Mouse (Mus musculus) hindbrain, embryonic 15.5 days (tissue): Measurements from ENCODE around the gene Zfp110. TPM values are rescaled to one million over a fixed set of nuclear protein-coding genes. Genes with fewer than 3 reads are reported as not detected.
A peak's percentile ranks its signal among the peaks of the same experiment; 100 is the strongest.
"Not testable (repeated sequence)": the region's sequence is repeated elsewhere in the genome, so short reads cannot be mapped to it uniquely, and the experiment has no call there.

Source experiments
- ATAC-seq: fragments of 200-750 bp; cut with Nextera tagmentation; 2 replicates; pipeline ENCODE4 v1.8.0; 2017; ENCODE audit warnings: low read depth, moderate number of reproducible peaks, moderate TSS enrichment; ENCODE audit not compliant: low FRiP score
- H3K27ac ChIP-seq: fragments of 300-500 bp; sonication (generic); replicated peaks from 2 replicates; pipeline ENCODE4 v1.5.1; 2015; ENCODE audit warnings: mild to moderate bottlenecking, inconsistent platforms
- H3K27me3 ChIP-seq: fragments of 300-500 bp; sonication (generic); 2 replicates; pipeline ENCODE4 v1.6.1; 2015; ENCODE audit warnings: control low read depth, inconsistent platforms
- H3K36me3 ChIP-seq: fragments of 300-500 bp; sonication (generic); 2 replicates; pipeline ENCODE4 v1.6.1; 2015; ENCODE audit warnings: control low read depth, inconsistent platforms
- H3K4me1 ChIP-seq: fragments of 300-500 bp; sonication (generic); replicated peaks from 2 replicates; pipeline ENCODE4 v1.6.1; 2015; ENCODE audit warnings: control low read depth, inconsistent platforms
- H3K4me2 ChIP-seq: fragments of 300-500 bp; sonication (generic); 2 replicates; pipeline ENCODE4 v1.6.1; 2015; ENCODE audit warnings: moderate library complexity, mild to moderate bottlenecking, inconsistent platforms
- H3K4me3 ChIP-seq: fragments of 300-500 bp; sonication (generic); 2 replicates; pipeline ENCODE4 v1.5.1; 2015; ENCODE audit warnings: mild to moderate bottlenecking, inconsistent platforms
- H3K9ac ChIP-seq: fragments of 300-500 bp; sonication (generic); 2 replicates; pipeline ENCODE4 v1.6.1; 2015; ENCODE audit warnings: inconsistent platforms
- H3K9me3 ChIP-seq: fragments of 300-500 bp; sonication (generic); 2 replicates; pipeline ENCODE4 v1.6.1; 2016; ENCODE audit warnings: control low read depth, inconsistent platforms
- WGBS: fragments of 180-500 bp; shearing (Covaris S2); methylation state at CpG from one replicate; pipeline ENCODE4 v1.1.7; 2015; 5-methylcytosine and 5-hydroxymethylcytosine counted together
- polyA plus RNA-seq: library from polyadenylated mRNA; unstranded; fragments of >200 nt; fragmentation: Nextera tagmentation; extraction: Ambion mirVana; gene quantifications from 2 replicates; pipeline ENCODE4 v1.2.1, GENCODE M21; 2015

Zfp110 gene
- polyA plus RNA-seq, 1 experiment from 2014 or later = 26.2 TPM

DNA sequence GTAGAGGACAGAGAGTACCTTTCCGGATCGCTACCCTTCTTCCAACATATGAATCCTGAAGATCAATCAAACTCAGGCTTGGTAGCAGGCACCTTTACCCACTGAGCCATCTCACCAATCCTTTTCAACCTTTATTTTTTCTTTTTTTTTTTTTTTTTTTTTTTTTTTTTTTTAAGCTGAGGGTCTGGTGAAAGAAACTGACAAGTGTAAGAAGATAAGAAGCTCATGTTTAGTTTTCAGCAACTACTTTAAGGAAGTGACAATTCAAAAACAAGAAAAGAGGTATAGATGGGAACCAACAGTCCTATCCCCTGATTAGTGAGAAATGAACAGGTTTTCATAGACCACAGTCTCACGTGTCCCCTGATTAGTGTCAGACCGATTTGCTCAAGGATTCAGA, 1.2 kb downstream of the Zfp110 start:
- H3K4me1 ChIP-seq = peaks cover 6% of the 10 kb centered on the region; the same call in 1 of the 2 replicates
- no peak overlapping the region for H3K27ac ChIP-seq
- ATAC-seq = no peak
- peak overlapping the region; percentile 59 for H3K4me2 ChIP-seq
- H3K36me3 ChIP-seq = peaks cover 46% of the 10 kb centered on the region
- 99% methylated on average over 4 of the region's 4 CpGs for WGBS
- H3K9ac ChIP-seq = no peak overlapping the region
- H3K27me3 ChIP-seq = no peaks in the 10 kb centered on the region
- H3K4me3 ChIP-seq = peak overlapping the region; percentile 49
- peaks cover 46% of the 10 kb centered on the region for H3K9me3 ChIP-seq

DNA sequence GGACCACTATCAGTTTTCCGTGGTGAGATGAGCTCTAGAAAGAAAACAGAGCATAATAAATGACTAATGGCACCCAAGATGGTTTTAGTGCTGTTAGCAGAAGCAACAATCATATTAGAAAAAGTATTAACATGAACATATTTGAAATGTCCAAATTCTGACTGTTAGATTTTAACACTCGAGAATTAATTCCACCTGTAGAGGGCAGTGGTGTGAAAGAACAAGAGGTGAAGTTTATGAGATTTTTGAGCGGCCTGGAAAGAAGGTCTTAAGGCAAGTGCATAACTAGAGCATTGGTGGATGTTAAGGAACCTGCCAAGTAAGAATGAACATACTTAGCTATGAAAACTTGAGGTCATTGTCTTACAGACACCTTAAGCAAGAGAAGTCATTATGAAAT, 39.7 kb downstream of the Zfp110 start:
- H3K36me3 ChIP-seq = no peaks in the 10 kb centered on the region
- 32% methylated on average over 3 of the region's 3 CpGs for WGBS
- H3K4me2 ChIP-seq = no peak overlapping the region
- no peak overlapping the region for H3K9ac ChIP-seq
- H3K9me3 ChIP-seq = peaks cover 3% of the 10 kb centered on the region; the same call in 1 of the 2 replicates
- no peak overlapping the region for H3K4me3 ChIP-seq
- no peaks in the 10 kb centered on the region for H3K4me1 ChIP-seq
- H3K27ac ChIP-seq = no peak overlapping the region
- ATAC-seq = no peak
- 0 out of 2 replicates have a peak, but pooled peaks cover 3% of the 10 kb centered on the region for H3K27me3 ChIP-seq

DNA sequence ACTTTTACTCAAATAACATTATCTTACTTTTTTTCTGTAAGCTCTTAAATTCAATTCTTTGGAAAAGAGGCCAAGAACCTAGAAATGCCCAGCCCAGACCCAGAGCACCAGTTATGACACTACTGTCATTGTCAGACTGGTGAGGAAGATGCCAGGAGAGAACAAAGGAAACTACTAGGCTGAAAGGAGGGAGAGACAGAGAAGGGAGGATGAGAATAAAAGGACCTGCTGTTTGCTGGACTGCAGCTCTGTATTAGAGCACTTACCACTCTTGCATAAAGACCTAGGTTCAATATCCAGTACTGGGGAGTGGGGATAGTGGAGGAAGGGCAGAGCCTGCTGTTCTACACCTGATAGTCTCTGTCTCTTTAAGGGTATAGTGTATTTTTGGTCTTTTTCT, 45.5 kb downstream of the Zfp110 start:
- no peak overlapping the region for H3K27ac ChIP-seq
- H3K4me3 ChIP-seq = peak overlapping the region; percentile 85; the same call in 1 of the 2 replicates

DNA sequence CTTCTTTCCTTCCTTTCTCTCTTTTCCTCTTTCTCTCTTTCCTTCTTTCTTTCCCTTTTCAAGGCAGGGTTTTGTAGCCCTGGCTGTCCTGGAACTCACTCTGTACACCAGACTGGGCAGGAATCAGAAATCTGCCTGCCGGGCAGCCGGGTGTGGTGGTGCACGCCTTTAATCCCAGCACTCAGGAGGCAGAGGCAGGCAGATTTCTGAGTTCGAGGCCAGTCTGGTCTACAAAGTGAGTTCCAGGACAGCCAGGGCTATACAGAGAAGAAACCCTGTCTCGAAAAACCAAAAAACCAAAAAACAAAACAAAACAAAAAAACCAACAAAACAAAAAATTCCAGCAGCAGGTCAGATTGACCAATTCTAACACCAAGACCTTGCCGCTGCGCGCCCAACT, 45.9 kb downstream of the Zfp110 start:
- 43% methylated on average over 8 of the region's 8 CpGs for WGBS
- not testable (repeated sequence) for H3K27me3 ChIP-seq, H3K36me3 ChIP-seq, H3K9me3 ChIP-seq
- ATAC-seq = peak; percentile 4
- H3K4me3 ChIP-seq = peak overlapping the region; percentile 85
- H3K27ac ChIP-seq = peak overlapping the region; percentile 73
- peak overlapping the region; percentile 80 for H3K9ac ChIP-seq
- H3K4me1 ChIP-seq = peaks cover 19% of the 10 kb centered on the region
- peak overlapping the region; percentile 90 for H3K4me2 ChIP-seq

More for the DNA sequence above, 45.5 kb downstream of the Zfp110 start:
- H3K27me3 ChIP-seq = no peaks in the 10 kb centered on the region
- no peak overlapping the region for H3K9ac ChIP-seq
- peak; percentile 8; the same call in 1 of the 2 replicates for ATAC-seq
- peak overlapping the region; percentile 90 for H3K4me2 ChIP-seq
- H3K4me1 ChIP-seq = peaks cover 19% of the 10 kb centered on the region
- no peaks in the 10 kb centered on the region for H3K9me3 ChIP-seq
- peaks cover 4% of the 10 kb centered on the region for H3K36me3 ChIP-seq

DNA sequence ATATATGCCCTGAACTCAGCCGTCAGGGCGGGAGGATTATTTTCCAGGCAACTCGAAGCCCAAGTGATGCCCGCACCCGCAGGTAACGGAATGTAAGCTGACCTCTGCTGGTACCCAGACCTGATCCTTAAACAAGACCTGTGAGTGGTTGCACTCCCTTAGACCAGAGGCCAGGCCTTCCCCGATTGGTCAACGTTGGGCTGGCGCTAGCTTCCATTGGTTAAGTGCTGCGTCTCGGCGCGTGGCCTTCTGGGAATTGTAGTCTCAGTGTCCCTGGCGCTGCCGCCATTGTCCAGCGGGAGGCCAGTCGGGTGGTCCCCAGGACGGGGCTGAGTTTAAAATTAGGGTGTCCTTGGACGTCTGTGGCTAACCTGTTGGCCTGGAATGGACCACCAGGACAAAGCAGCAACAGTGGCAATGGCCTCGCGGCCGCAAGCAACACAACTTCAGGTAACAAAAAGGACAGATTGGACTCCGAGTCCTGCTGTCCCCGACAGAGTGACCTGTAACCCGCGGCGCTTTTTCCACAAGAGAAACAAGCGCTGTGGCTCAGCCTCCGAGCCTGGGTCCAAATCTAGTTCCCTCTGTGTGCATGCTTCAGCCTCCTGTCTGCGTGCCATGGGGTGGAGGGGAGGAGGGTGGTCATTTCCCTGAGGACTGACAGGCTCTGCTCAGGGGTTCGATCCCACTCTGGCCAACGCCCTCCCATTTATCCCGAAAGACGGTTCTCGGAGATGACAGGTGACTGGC, 46.5 kb downstream of the Zfp110 start, which contains the start of gene Zfp128:
Gene Zfp128 (plus strand): TSS at position 267 of the 750 bp plus-strand sequence.
- Histone ChIP-seq H3K9ac (peak within 1 kb of the TSS; percentile 80), H3K27ac (peak within 1 kb of the TSS; percentile 73), H3K9me3 (no peaks in the 10 kb centered on the region)

DNA sequence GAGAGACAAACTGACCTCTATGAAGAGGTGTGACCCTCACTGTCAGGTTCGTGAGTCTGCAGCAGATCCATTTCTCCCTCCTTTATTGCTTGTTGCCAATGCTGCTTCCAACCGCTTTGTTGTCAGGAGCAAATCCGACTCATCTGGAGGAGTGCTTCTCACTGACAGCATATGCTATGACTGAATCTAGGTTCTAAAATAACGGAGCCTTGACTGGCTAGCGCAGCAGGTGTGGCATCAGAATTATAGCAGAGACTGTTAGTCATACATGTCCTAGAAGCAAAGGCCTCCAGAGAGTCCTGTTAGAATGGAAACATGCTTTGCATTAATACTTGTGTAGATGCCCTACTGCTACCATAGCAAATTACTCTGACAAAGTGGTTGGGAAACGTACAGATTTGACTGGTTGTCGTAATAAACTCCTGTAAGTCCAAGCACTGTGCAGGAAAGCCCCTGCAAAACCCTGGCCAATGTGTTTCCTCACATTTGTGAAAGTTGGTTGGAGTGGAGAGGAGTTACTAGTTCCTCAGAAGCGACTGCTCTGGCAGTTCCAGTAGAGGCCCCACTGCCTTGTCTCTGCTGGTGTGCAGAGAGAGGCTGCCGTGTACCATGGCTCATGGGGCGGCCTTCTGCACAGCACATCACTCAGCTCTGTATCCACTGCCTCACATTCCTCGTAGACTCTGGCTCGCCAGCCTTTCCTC, 52.2 kb downstream of the Zfp110 start:
- no peak overlapping the region for H3K27ac ChIP-seq
- H3K9ac ChIP-seq = no peak overlapping the region
- 91% methylated on average over 12 of the region's 12 CpGs for WGBS
- no peak for ATAC-seq
- H3K27me3 ChIP-seq = no peaks in the 10 kb centered on the region
- no peaks in the 10 kb centered on the region for H3K9me3 ChIP-seq
- H3K4me2 ChIP-seq = no peak overlapping the region
- peaks cover 67% of the 10 kb centered on the region for H3K36me3 ChIP-seq
- H3K4me3 ChIP-seq = no peak overlapping the region
- H3K4me1 ChIP-seq = peaks cover 11% of the 10 kb centered on the region

More for the DNA sequence above, 46.5 kb downstream of the Zfp110 start, which contains the start of gene Zfp128:
- Histone ChIP-seq H3K36me3 (peaks cover 14% of the 10 kb centered on the region), H3K27me3 (no peaks in the 10 kb centered on the region), H3K4me2 (peak within 1 kb of the TSS; percentile 90), H3K4me1 (peaks cover 19% of the 10 kb centered on the region), H3K4me3 (peak within 1 kb of the TSS; percentile 85)
- ATAC-seq = peak; percentile 98
- under 1% methylated on average over 35 of the region's 35 CpGs for WGBS

DNA sequence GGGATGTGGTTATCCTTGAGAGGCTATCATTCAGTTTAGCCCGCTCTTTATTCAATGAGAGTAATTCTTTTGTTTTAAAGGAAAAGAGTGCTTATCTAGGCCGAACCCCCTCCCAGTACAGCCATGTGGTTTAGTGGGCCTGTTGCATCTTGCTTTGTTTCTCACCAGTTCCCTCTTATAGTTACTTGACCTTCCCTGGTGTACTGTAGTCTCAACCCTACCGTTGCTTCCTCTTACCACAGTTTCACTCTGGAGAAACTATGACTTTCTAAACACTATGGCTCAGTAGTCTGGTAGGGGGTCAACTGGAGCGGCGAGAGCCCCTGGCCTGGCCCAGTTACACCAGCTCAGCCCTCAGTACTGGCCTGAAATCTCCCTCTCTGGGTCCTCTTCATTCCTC, 53.0 kb downstream of the Zfp110 start:
- peaks cover 76% of the 10 kb centered on the region for H3K36me3 ChIP-seq
- H3K4me1 ChIP-seq = peaks cover 2% of the 10 kb centered on the region; the same call in 1 of the 2 replicates
- no peaks in the 10 kb centered on the region for H3K27me3 ChIP-seq
- no peak for ATAC-seq
- no peak overlapping the region for H3K4me3 ChIP-seq
- no peak overlapping the region for H3K27ac ChIP-seq
- no peak overlapping the region for H3K4me2 ChIP-seq
- WGBS = 96% methylated on average over 5 of the region's 5 CpGs
- no peaks in the 10 kb centered on the region for H3K9me3 ChIP-seq
- H3K9ac ChIP-seq = no peak overlapping the region

DNA sequence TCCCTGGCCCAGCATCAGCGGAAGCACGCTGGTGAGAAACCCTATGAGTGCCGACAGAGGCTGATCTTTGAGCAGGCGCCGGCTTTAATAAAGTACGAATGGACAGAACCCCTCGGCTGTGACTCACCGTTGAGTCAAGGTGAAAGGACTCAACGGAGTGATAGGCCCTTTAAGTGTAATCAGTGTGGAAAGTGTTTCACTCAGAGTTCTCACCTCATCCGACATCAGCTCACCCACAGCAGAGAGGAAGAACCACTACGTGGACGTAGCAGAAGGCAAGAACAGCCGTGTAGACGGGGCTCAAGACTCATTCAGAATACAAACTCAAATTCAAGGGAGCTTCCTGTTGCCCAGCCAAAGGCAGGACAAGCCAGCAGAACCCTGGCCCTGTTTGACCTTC, 56.4 kb downstream of the Zfp110 start:
- 93% methylated on average over 14 of the region's 14 CpGs for WGBS

DNA sequence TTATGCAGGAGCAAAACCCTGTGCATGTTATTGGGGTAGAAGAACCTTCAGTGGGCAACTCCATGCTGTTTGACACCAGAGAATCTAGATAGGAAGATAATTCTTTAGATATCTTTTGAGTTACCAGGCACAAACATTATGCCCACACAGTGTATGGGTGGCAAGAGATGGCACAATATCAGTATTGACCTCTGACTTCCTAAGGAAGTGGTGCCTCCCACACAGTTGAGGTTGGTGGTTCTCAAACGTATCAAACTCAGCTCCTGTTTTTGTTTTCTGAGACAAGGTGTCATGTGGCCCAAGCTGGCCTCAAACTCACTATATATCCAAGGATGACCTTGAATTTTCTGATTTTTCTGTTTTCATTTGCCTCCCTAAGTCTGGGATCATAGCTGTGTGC, 56.8 kb downstream of the Zfp110 start:
- 76% methylated on average over 1 of the region's 1 CpGs for WGBS
- no peaks in the 10 kb centered on the region for H3K27me3 ChIP-seq
- ATAC-seq = no peak
- H3K27ac ChIP-seq = no peak overlapping the region
- peaks cover 59% of the 10 kb centered on the region for H3K36me3 ChIP-seq
- no peak overlapping the region for H3K9ac ChIP-seq
- H3K4me2 ChIP-seq = no peak overlapping the region
- no peak overlapping the region for H3K4me3 ChIP-seq
- H3K9me3 ChIP-seq = no peaks in the 10 kb centered on the region
- H3K4me1 ChIP-seq = no peaks in the 10 kb centered on the region

More for the DNA sequence above, 56.4 kb downstream of the Zfp110 start:
- peaks cover 63% of the 10 kb centered on the region for H3K36me3 ChIP-seq
- no peak for ATAC-seq
- H3K9ac ChIP-seq = no peak overlapping the region
- H3K4me1 ChIP-seq = no peaks in the 10 kb centered on the region
- H3K27ac ChIP-seq = no peak overlapping the region
- no peaks in the 10 kb centered on the region for H3K27me3 ChIP-seq
- no peak overlapping the region for H3K4me2 ChIP-seq
- no peaks in the 10 kb centered on the region for H3K9me3 ChIP-seq
- no peak overlapping the region for H3K4me3 ChIP-seq

DNA sequence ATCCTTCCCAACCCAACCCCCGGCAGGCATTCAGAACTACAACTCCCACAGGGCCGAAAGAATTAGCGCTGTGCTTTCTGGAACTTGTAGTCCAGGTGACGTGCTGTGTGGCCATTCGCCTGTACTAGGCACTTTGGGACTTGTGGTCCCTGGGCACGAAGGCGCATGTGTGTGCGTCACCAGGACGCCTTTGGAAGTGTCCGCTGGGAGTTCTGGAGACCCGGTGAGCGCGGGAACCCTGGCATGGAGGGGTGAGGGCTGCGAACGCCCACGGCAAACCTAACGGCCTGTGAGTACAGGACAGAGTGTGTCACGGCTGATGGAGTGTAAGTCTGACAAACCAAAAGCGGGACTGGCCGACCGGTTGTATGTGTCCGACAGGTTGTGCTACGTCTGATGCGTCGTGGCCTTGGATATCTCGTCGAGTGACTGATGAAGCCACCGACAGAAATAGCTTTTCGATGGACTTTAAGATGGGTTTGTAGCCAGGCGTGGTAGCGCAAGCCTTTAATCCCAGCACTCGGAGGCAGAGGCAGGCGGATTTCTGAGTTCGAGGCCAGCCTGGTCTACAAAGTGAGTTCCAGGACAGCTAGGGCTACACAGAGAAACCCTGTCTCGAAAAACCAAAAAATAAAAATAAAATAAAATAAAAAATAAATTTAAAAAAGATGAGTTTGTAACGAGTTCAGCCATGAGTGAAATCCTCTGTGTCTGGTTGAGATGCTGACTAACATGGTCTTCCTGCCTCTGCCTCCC, 63.3 kb downstream of the Zfp110 start, which contains the start of gene Zscan22:
Gene Zscan22 (plus strand): TSS at position 161 of the 756 bp plus-strand sequence.
- Histone ChIP-seq H3K9me3 (no peaks in the 10 kb centered on the region), H3K36me3 (no peaks in the 10 kb centered on the region; the same call in 1 of the 2 replicates), H3K4me2 (peak within 1 kb of the TSS; percentile 54), H3K9ac (peak within 1 kb of the TSS; percentile 49), H3K4me1 (peaks cover 11% of the 10 kb centered on the region), H3K4me3 (peak within 1 kb of the TSS; percentile 57), H3K27me3 (no peaks in the 10 kb centered on the region), H3K27ac (peak within 1 kb of the TSS; percentile 57)
- ATAC-seq = peak; percentile 98
- 6% methylated on average over 36 of the region's 36 CpGs for WGBS
